Mouse (Mus musculus) forebrain, postnatal 0 days (tissue): ENCODE results near the gene Selenoo. TPM values are rescaled to one million over a fixed set of nuclear protein-coding genes. Genes with fewer than 3 reads are reported as not detected.

ENCODE experiments used
- ATAC-seq: fragments of 200-750 bp; cut with Nextera tagmentation; 2 replicates; pipeline ENCODE4 v1.8.0; 2017; ENCODE audit warnings: mild to moderate bottlenecking, moderate library complexity
- DNase-seq: peaks from one replicate; pipeline ENCODE4 v3.0.0-alpha.2; 2015
- H3K27ac ChIP-seq: fragments of 300-500 bp; sonication (generic); 2 replicates; pipeline ENCODE4 v1.5.1; 2014; ENCODE audit warnings: low read depth, mild to moderate bottlenecking, antibody characterized with exemption, low read length, moderate library complexity, mixed read lengths
- H3K27me3 ChIP-seq: fragments of 300-500 bp; sonication (generic); 2 replicates; pipeline ENCODE4 v1.6.1; 2014; ENCODE audit warnings: mild to moderate bottlenecking, low read length, mixed read lengths; ENCODE audit not compliant: insufficient read depth
- H3K36me3 ChIP-seq: fragments of 300-500 bp; sonication (generic); 2 replicates; pipeline ENCODE4 v1.6.1; 2014; ENCODE audit warnings: mild to moderate bottlenecking, moderate library complexity; ENCODE audit not compliant: insufficient read depth
- H3K4me1 ChIP-seq: fragments of 300-500 bp; sonication (generic); 2 replicates; pipeline ENCODE4 v1.6.1; 2014; ENCODE audit warnings: antibody characterized with exemption; ENCODE audit not compliant: insufficient read depth
- H3K4me2 ChIP-seq: fragments of 300-500 bp; sonication (generic); 2 replicates; pipeline ENCODE4 v1.6.1; 2014; ENCODE audit warnings: low read depth, mild to moderate bottlenecking, moderate library complexity
- H3K4me3 ChIP-seq: fragments of 300-500 bp; sonication (generic); 2 replicates; pipeline ENCODE4 v1.5.1; 2014; ENCODE audit warnings: low read depth, low read length, mixed read lengths
- H3K9ac ChIP-seq: fragments of 300-500 bp; sonication (generic); 2 replicates; pipeline ENCODE4 v1.6.1; 2014; ENCODE audit warnings: mild to moderate bottlenecking
- H3K9me3 ChIP-seq: fragments of 300-500 bp; sonication (generic); 2 replicates; pipeline ENCODE4 v1.6.1; 2016; ENCODE audit warnings: low read length
- CTCF ChIP-seq: sonication (generic); IDR thresholded peaks from 2 replicates; pipeline ENCODE4 v1.5.1; 2016; ENCODE audit warnings: antibody characterized with exemption, control low read depth, low read depth
- WGBS: fragments of 180-500 bp; shearing (Covaris S2); extraction: QIAGEN DNeasy Blood & Tissue Kit; methylation state at CpG from one replicate; pipeline ENCODE4 v1.1.7; 2014; 5-methylcytosine and 5-hydroxymethylcytosine counted together
- polyA plus RNA-seq: library from polyadenylated mRNA; unstranded; fragments of >200 nt; fragmentation: Nextera tagmentation; extraction: Ambion mirVana; gene quantifications from 2 replicates; pipeline ENCODE4 v1.2.1, GENCODE M21; 2015
- total RNA-seq: library from RNA; depleted of rRNA; stranded (reverse); fragments of >200 nt; gene quantifications from 2 replicates; pipeline ENCODE4 v1.2.3, GENCODE M21; 2014

The Selenoo gene
- total and polyA plus RNA-seq, 2 experiments from 2014 or later = 19.6 to 47.9 TPM

DNA sequence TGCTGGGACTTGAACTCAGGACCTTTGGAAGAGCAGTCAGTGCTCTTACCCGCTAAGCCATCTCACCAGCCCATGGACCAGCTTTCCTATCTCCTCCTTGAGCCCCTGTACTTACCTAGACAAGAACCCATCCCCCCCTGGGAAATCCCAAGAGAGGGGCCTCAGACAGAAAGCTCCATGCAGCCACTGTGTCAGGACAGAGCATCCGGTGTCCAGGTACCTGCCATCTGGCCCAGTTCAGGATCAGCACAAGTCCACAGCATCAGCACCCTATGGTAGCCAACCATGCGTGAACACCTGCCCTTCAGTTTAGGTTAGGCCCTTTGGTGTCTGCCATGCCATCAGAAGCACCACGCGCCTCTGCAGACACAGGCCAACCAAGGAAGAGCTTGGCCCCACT lies 24.0 kb upstream of the Selenoo start:
- Histone ChIP-seq H3K4me3 (no peak overlapping the region), H3K27ac (no peak overlapping the region), H3K4me1 (peaks cover 4% of the 10 kb centered on the region; the same call in 1 of the 2 replicates), H3K4me2 (no peak overlapping the region), H3K27me3 (no peaks in the 10 kb centered on the region), H3K9ac (no peak overlapping the region), H3K9me3 (no peaks in the 10 kb centered on the region), H3K36me3 (peaks cover 19% of the 10 kb centered on the region)
- WGBS = 96% methylated on average over 5 of the region's 5 CpGs
- no peak for TF ChIP-seq CTCF
- ATAC-seq (no peak), DNase-seq (no peak)

DNA sequence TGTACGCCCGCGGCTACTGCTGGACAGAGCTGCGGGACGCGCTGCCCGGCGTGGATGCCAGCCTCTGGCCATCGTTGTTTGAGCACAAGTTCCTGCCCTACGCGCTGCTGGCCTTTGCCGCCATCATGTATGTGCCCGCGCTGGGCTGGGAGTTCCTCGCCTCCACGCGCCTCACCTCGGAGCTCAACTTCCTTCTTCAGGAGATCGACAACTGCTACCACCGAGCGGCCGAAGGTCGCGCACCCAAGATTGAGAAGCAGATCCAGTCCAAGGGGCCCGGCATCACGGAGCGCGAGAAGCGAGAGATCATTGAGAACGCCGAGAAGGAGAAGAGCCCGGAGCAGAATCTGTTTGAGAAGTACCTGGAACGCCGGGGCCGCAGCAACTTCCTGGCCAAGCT lies 21.3 kb upstream of the Selenoo start:
- no peak for TF ChIP-seq CTCF
- H3K4me1 ChIP-seq = no peaks in the 10 kb centered on the region
- 47% methylated on average over 35 of the region's 35 CpGs for WGBS

GRCm38 (mm10) chr15:89068226-89068625 lies 20.7 kb upstream of the Selenoo start:
- H3K4me2 ChIP-seq = no peak overlapping the region
- H3K9me3 ChIP-seq = no peaks in the 10 kb centered on the region
- H3K27me3 ChIP-seq = no peaks in the 10 kb centered on the region
- ATAC-seq (no peak), DNase-seq (no peak)
- 59% methylated on average over 26 of the region's 26 CpGs for WGBS
- H3K27ac ChIP-seq = no peak overlapping the region
- no peak for TF ChIP-seq CTCF
- H3K9ac ChIP-seq = no peak overlapping the region
- no peak overlapping the region for H3K4me3 ChIP-seq
- peaks cover 28% of the 10 kb centered on the region for H3K36me3 ChIP-seq
- no peaks in the 10 kb centered on the region for H3K4me1 ChIP-seq

More for the DNA sequence above, 21.3 kb upstream of the Selenoo start:
- Histone ChIP-seq H3K9ac (no peak overlapping the region), H3K36me3 (peaks cover 28% of the 10 kb centered on the region), H3K27me3 (no peaks in the 10 kb centered on the region), H3K4me2 (no peak overlapping the region), H3K27ac (no peak overlapping the region), H3K4me3 (no peak overlapping the region), H3K9me3 (no peaks in the 10 kb centered on the region)
- ATAC-seq (no peak), DNase-seq (no peak)

DNA sequence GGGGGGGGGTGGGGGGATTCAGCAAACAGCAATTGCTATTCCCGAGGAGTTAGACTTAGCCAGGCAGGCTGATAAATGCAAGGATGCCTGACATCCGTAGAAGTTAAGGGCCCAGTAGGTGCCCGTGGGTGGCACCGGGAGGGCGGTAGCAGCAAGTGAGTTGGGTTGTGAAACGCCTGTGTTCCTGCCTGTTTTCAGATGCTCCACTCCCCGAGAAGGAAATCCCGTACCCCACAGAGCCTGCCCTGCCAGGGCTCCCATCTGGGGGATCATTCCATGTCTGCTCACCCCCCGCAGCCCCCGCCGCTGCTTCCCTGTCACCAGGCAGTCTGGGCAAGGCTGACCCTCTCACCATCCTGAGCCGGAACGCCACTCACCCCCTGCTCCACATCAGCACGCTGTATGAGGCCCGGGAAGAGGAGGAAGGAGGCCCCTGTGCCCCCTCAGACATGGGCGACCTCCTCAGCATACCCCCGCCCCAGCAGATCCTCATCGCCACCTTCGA lies 19.5 kb upstream of the Selenoo start:
- Histone ChIP-seq H3K27me3 (no peaks in the 10 kb centered on the region), H3K4me2 (no peak overlapping the region), H3K36me3 (peaks cover 28% of the 10 kb centered on the region), H3K9ac (no peak overlapping the region), H3K9me3 (no peaks in the 10 kb centered on the region), H3K4me1 (no peaks in the 10 kb centered on the region), H3K27ac (no peak overlapping the region), H3K4me3 (no peak overlapping the region)
- whole genome bisulfite sequencing = 88% methylated on average over 19 of the region's 19 CpGs
- no peak for TF ChIP-seq CTCF
- DNase-seq = no peak
- no peak for ATAC-seq

DNA sequence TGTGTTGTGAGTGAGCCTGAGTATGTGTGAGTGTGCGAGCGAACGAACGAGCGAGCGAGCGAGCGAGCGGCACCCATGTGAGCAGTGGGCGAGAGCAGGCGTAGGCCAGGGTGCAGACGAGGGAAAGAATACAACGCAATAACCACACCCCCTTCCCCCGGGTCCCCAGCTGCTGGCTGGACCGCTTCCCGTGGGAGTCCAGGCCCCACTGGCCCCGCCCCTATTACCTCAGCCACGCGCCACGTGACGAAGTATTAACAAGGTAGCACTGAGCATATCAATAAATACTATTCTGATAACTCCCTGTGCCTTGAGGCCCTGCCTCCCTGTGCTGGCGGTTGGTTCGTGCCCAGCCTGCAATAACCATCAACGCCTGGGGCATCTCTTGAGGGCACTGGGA lies 18.3 kb upstream of the Selenoo start:
- H3K27me3 ChIP-seq = no peaks in the 10 kb centered on the region
- WGBS = 72% methylated on average over 24 of the region's 24 CpGs
- H3K27ac ChIP-seq = no peak overlapping the region
- no peaks in the 10 kb centered on the region for H3K9me3 ChIP-seq
- ATAC-seq (no peak), DNase-seq (no peak)
- H3K36me3 ChIP-seq = peaks cover 28% of the 10 kb centered on the region
- no peak overlapping the region for H3K9ac ChIP-seq
- peaks cover 6% of the 10 kb centered on the region; the same call in 1 of the 2 replicates for H3K4me1 ChIP-seq
- no peak overlapping the region for H3K4me2 ChIP-seq
- H3K4me3 ChIP-seq = no peak overlapping the region
- TF ChIP-seq CTCF = no peak

DNA sequence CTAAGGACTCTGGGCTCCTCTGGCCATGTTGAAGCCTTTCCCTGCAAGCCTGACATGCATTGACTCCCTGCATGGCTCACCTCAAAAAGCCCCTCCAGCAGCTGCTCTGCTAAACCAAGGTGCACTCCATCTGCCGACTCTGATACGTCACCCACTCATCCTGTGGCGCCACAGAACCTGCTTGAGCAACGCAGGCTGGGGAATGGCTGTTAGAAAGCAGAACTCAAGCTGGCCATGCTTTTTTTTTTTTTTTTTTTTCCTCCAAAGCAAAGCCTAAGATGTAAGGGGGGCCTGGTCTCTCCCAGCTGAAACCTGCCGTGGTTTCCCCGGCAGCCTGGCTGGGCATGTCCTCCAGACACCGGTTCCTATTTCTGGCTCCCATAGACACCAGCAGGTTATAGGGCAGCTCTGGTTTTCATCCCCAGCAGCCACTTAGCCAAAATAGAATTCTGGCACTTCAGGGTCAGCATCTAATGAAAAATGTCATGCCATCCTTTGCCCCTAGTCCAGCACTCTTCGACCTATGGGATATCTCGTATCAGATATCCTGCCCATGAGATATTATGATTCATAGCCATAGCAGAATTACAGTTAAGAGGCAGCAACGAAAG lies 14.8 kb upstream of the Selenoo start:
- DNase-seq (no peak), ATAC-seq (no peak)
- Histone ChIP-seq H3K4me3 (no peak overlapping the region), H3K4me1 (peaks cover 19% of the 10 kb centered on the region), H3K27me3 (no peaks in the 10 kb centered on the region), H3K9ac (no peak overlapping the region), H3K9me3 (no peaks in the 10 kb centered on the region), H3K4me2 (0 out of 2 replicates have a peak overlapping the region, but pooled peaks have one; percentile 81), H3K36me3 (peaks cover 16% of the 10 kb centered on the region), H3K27ac (peak overlapping the region; percentile 80; the same call in 1 of the 2 replicates)
- TF ChIP-seq CTCF = no peak
- 82% methylated on average over 10 of the region's 10 CpGs for WGBS

- ATAC-seq (peak; percentile 12), DNase-seq (peak; percentile 53)
- no peak for TF ChIP-seq CTCF
- Histone ChIP-seq H3K36me3 (peaks cover 13% of the 10 kb centered on the region), H3K4me1 (peaks cover 19% of the 10 kb centered on the region), H3K9me3 (no peaks in the 10 kb centered on the region), H3K4me3 (peak within 1 kb of the TSS; percentile 91), H3K9ac (peak within 1 kb of the TSS; percentile 83), H3K27me3 (no peaks in the 10 kb centered on the region), H3K4me2 (peak within 1 kb of the TSS; percentile 81), H3K27ac (peak within 1 kb of the TSS; percentile 80)
- 16% methylated on average over 11 of the region's 11 CpGs for WGBS
These were observed 14.0 kb upstream of the Selenoo start, which contains the start of gene Trabd for GRCm38 (mm10) chr15:89074613-89075477. Trabd (plus strand) TSS chr15:89075124.
